Mouse (Mus musculus): Measurements from ENCODE around the gene Gsdma. TPM values are rescaled to one million over a fixed set of nuclear protein-coding genes. Genes with fewer than 3 reads are reported as not detected.
A peak's percentile ranks its signal among the peaks of the same experiment; 100 is the strongest.
"Not testable (repeated sequence)": the region's sequence is repeated elsewhere in the genome, so short reads cannot be mapped to it uniquely, and the experiment has no call there.

Gene Gsdma
- 0.12 TPM in 1 of 2 replicates, not detected in the other for polyA plus RNA-seq (2014; fragmentation: Nextera tagmentation; extraction: Ambion mirVana)

- Histone ChIP-seq H3K27ac (ENCODE audit: low read length) (no peak within 1 kb of the TSS), H3K4me1 (ENCODE audit: control insufficient read depth, insufficient read depth, low read length) (no peaks in the 10 kb centered on the region), H3K9ac (replicated peaks; ENCODE audit: low read depth, low read length) (no peak within 1 kb of the TSS), H3K4me3 (ENCODE audit: low read depth, low read length) (no peak within 1 kb of the TSS), H3K4me2 (replicated peaks; ENCODE audit: low read depth, low read length) (no peak within 1 kb of the TSS), H3K9me3 (ENCODE audit: control insufficient read depth, low read depth, low read length) (no peaks in the 10 kb centered on the region), H3K36me3 (ENCODE audit: control insufficient read depth, insufficient read depth, low read length) (no peaks in the 10 kb centered on the region), H3K27me3 (ENCODE audit: control insufficient read depth, insufficient read depth, low read length) (no peaks in the 10 kb centered on the region)
- WGBS = 25% methylated on average over 4 of the region's 4 CpGs
- 0 out of 2 replicates have a peak, but pooled peaks have one; percentile 49 for ATAC-seq (ENCODE audit: insufficient number of reproducible peaks, insufficient read depth, low FRiP score, low read depth)
Measured at GRCm38 (mm10) chr11:98664091-98664490, at the start of gene Gsdma. TSS of gene Gsdma (plus strand) at chr11:98664351.

- Histone ChIP-seq H3K9me3 (ENCODE audit: control insufficient read depth, low read depth, low read length) (no peaks in the 10 kb centered on the region), H3K4me1 (ENCODE audit: control insufficient read depth, insufficient read depth, low read length) (no peaks in the 10 kb centered on the region), H3K27ac (ENCODE audit: low read length) (no peak overlapping the region), H3K9ac (replicated peaks; ENCODE audit: low read depth, low read length) (no peak overlapping the region), H3K27me3 (ENCODE audit: control insufficient read depth, insufficient read depth, low read length) (no peaks in the 10 kb centered on the region), H3K4me2 (replicated peaks; ENCODE audit: low read depth, low read length) (no peak overlapping the region), H3K36me3 (ENCODE audit: control insufficient read depth, insufficient read depth, low read length) (no peaks in the 10 kb centered on the region), H3K4me3 (ENCODE audit: low read depth, low read length) (no peak overlapping the region)
- WGBS = 92% methylated on average over 13 of the region's 13 CpGs
- ATAC-seq (ENCODE audit: insufficient number of reproducible peaks, insufficient read depth, low FRiP score, low read depth) = no peak
Measured at GRCm38 (mm10) chr11:98620791-98621190, 43.4 kb upstream of the Gsdma start.

DNA sequence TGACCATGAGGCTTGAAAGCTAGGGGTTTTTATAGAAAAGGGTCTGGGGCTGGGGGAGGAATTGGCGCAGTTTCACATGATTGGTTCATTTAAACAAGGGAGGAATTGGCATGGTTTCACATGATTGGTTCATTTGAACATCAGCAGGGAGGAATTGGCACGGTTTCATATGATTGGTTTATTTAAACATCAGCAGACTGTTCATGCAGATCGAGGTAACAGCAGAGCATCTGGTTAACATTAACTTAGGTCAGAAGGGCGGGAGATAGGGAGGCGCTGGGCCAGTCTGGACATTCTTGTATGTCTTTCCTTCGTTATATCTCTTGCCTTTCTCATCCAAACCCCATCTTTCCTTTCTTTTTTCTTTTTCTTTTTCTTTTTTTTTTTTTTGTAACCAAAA is 40.2 kb upstream of the Gsdma start:
- H3K36me3 ChIP-seq (ENCODE audit: control insufficient read depth, insufficient read depth, low read length); H3K4me3 ChIP-seq (ENCODE audit: low read depth, low read length); H3K9me3 ChIP-seq (ENCODE audit: control insufficient read depth, low read depth, low read length); ATAC-seq (ENCODE audit: insufficient number of reproducible peaks, insufficient read depth, low FRiP score, low read depth); H3K4me2 ChIP-seq (replicated peaks; ENCODE audit: low read depth, low read length); H3K4me1 ChIP-seq (ENCODE audit: control insufficient read depth, insufficient read depth, low read length); H3K9ac ChIP-seq (replicated peaks; ENCODE audit: low read depth, low read length); H3K27ac ChIP-seq (ENCODE audit: low read length); H3K27me3 ChIP-seq (ENCODE audit: control insufficient read depth, insufficient read depth, low read length): not testable (repeated sequence)
- WGBS = 79% methylated on average over 6 of the region's 6 CpGs

DNA sequence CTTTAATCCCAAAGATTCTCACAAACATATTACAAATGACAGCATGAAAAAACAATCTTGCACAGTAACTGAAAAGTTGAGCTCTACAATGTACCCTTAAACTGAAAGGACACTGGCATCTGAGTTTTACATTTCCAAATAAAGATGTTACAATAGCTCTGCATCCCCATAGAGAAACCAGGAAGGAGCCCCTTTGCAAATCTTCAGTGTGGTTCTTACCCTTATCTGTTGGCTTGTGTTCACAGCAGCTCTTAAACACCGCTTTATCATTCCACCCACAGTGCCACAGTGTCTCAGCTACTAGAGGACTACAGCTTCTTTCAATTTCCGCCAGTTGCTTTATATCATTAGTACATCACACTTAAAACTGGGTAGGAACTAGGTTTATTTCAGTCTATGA is 39.8 kb upstream of the Gsdma start:
- not testable (repeated sequence) for H3K27ac ChIP-seq (ENCODE audit: low read length); H3K36me3 ChIP-seq (ENCODE audit: control insufficient read depth, insufficient read depth, low read length); ATAC-seq (ENCODE audit: insufficient number of reproducible peaks, insufficient read depth, low FRiP score, low read depth); H3K4me3 ChIP-seq (ENCODE audit: low read depth, low read length); H3K9me3 ChIP-seq (ENCODE audit: control insufficient read depth, low read depth, low read length); H3K4me2 ChIP-seq (replicated peaks; ENCODE audit: low read depth, low read length); H3K27me3 ChIP-seq (ENCODE audit: control insufficient read depth, insufficient read depth, low read length); H3K4me1 ChIP-seq (ENCODE audit: control insufficient read depth, insufficient read depth, low read length); H3K9ac ChIP-seq (replicated peaks; ENCODE audit: low read depth, low read length)
- 94% methylated on average over 2 of the region's 2 CpGs for WGBS

DNA sequence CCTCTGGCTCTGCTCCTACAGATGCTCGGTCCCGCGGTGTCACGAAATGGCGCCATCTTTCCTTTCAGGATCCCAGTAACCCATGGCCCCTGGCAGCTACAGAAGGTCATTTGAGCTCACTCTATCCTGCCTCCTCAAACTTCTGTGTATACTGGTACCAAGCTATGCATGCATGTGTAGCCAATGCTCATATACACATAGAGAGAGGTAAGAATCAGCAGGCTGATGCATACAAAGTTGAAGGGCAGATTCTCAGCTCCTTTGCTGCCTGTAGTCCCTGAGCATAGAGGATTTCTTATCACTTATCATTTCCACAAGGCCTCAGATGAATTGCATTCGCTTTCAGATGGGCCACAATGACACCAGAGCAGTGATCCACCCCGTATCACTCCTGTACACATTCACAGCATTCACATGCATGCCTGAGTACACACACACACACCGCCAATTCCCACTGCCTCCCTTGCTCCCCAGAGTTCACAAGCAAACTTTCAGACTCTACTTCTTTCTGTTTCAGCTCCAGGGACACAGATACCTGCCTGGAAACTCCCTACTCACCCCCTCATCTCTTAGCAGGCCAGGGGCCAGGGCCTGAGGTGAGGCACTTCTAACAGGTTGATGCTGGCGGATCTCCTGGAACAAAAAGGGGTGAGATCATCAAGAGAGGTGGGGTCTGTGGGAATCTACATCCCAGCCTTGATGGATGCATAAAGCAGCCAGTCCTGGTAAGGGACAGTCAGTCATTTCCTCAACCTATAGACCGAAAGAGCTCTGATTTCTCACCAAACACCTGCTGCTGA is 38.3 kb upstream of the Gsdma start, which contains the start of the genes Gm12355 and Gsdma3:
Gene Gm12355, minus strand, starts transcription at position 51 of the 800 bp plus-strand sequence.
Gene Gsdma3, plus strand, starts transcription at position 750 of the 800 bp plus-strand sequence.
- WGBS = 90% methylated on average over 10 of the region's 10 CpGs
- Histone ChIP-seq H3K4me2 (replicated peaks; ENCODE audit: low read depth, low read length) (no peak within 1 kb of the TSS), H3K9me3 (ENCODE audit: control insufficient read depth, low read depth, low read length) (no peaks in the 10 kb centered on the region), H3K4me3 (ENCODE audit: low read depth, low read length) (no peak within 1 kb of the TSS), H3K4me1 (ENCODE audit: control insufficient read depth, insufficient read depth, low read length) (no peaks in the 10 kb centered on the region), H3K27ac (ENCODE audit: low read length) (no peak within 1 kb of the TSS), H3K36me3 (ENCODE audit: control insufficient read depth, insufficient read depth, low read length) (no peaks in the 10 kb centered on the region), H3K9ac (replicated peaks; ENCODE audit: low read depth, low read length) (no peak within 1 kb of the TSS), H3K27me3 (ENCODE audit: control insufficient read depth, insufficient read depth, low read length) (no peaks in the 10 kb centered on the region)
- ATAC-seq (ENCODE audit: insufficient number of reproducible peaks, insufficient read depth, low FRiP score, low read depth) = no peak

GRCm38 (mm10) chr11:98628706-98629105 is 35.4 kb upstream of the Gsdma start:
- no peaks in the 10 kb centered on the region for H3K4me1 ChIP-seq (ENCODE audit: control insufficient read depth, insufficient read depth, low read length)
- H3K4me2 ChIP-seq (replicated peaks; ENCODE audit: low read depth, low read length) = no peak overlapping the region
- no peak overlapping the region for H3K4me3 ChIP-seq (ENCODE audit: low read depth, low read length)
- 93% methylated on average over 3 of the region's 3 CpGs for WGBS
- no peak for ATAC-seq (ENCODE audit: insufficient number of reproducible peaks, insufficient read depth, low FRiP score, low read depth)
- H3K9me3 ChIP-seq (ENCODE audit: control insufficient read depth, low read depth, low read length) = no peaks in the 10 kb centered on the region
- no peaks in the 10 kb centered on the region for H3K27me3 ChIP-seq (ENCODE audit: control insufficient read depth, insufficient read depth, low read length)
- no peak overlapping the region for H3K27ac ChIP-seq (ENCODE audit: low read length)
- no peaks in the 10 kb centered on the region for H3K36me3 ChIP-seq (ENCODE audit: control insufficient read depth, insufficient read depth, low read length)
- no peak overlapping the region for H3K9ac ChIP-seq (replicated peaks; ENCODE audit: low read depth, low read length)

DNA sequence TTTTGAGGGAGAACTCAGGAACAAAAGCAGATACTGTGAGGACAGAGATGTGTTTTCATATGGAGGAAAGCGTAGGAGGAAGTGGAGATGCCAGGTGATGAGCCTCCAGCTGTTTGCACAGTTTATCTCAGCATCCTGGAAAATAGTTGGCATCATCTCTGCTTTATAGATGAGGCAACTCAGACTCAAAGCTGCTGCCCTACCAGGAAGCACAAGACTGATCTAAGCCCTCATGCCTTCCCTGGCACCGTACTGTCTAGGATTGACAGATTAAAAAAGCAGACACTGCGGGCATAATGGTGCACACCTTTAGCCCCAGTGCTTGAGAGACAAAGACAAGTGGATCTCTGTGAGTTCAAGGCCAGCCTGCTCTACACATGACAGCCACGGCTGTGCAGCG is 33.5 kb upstream of the Gsdma start:
- H3K27ac ChIP-seq (ENCODE audit: low read length) = no peak overlapping the region
- no peaks in the 10 kb centered on the region for H3K27me3 ChIP-seq (ENCODE audit: control insufficient read depth, insufficient read depth, low read length)
- H3K4me3 ChIP-seq (ENCODE audit: low read depth, low read length) = no peak overlapping the region
- 84% methylated on average over 5 of the region's 5 CpGs for WGBS
- no peak overlapping the region for H3K9ac ChIP-seq (replicated peaks; ENCODE audit: low read depth, low read length)
- no peaks in the 10 kb centered on the region for H3K36me3 ChIP-seq (ENCODE audit: control insufficient read depth, insufficient read depth, low read length)
- no peaks in the 10 kb centered on the region for H3K9me3 ChIP-seq (ENCODE audit: control insufficient read depth, low read depth, low read length)
- no peak for ATAC-seq (ENCODE audit: insufficient number of reproducible peaks, insufficient read depth, low FRiP score, low read depth)
- no peaks in the 10 kb centered on the region for H3K4me1 ChIP-seq (ENCODE audit: control insufficient read depth, insufficient read depth, low read length)
- no peak overlapping the region for H3K4me2 ChIP-seq (replicated peaks; ENCODE audit: low read depth, low read length)

DNA sequence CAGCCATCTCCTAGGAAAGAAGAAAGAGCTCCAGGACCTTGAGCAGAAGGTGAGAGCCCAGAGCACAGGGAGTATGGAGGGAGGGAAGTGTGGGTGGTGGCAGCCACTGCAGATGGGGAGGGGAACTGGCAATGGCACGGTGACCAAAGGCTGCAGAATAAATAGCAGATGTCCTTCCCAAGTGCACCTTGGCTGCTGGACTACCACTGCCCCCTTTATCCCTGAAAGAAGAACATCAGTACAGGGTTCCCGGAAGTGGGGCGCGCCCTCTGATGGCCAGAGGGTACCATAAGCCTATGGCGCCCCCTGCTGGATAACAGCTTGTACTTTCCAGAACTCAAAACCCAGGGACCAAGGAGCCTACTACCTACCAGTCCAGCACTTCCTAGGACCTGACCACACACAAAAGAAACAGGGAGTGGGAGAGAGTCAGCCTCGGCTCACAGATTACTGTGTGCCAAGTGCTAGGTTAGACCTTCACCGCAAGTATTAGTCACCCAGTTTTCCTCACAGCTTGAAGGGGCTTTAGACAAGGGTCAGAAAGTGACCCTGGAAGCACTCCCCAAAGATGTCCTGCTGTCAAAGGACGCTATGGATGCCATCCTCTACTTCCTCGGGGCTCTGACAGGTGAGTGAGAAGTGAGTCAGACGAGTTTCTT is 28.7 kb upstream of the Gsdma start:
- not testable (repeated sequence) for H3K4me1 ChIP-seq (ENCODE audit: control insufficient read depth, insufficient read depth, low read length); H3K9ac ChIP-seq (replicated peaks; ENCODE audit: low read depth, low read length); H3K27ac ChIP-seq (ENCODE audit: low read length); H3K4me2 ChIP-seq (replicated peaks; ENCODE audit: low read depth, low read length); H3K36me3 ChIP-seq (ENCODE audit: control insufficient read depth, insufficient read depth, low read length); ATAC-seq (ENCODE audit: insufficient number of reproducible peaks, insufficient read depth, low FRiP score, low read depth); H3K9me3 ChIP-seq (ENCODE audit: control insufficient read depth, low read depth, low read length); H3K27me3 ChIP-seq (ENCODE audit: control insufficient read depth, insufficient read depth, low read length); H3K4me3 ChIP-seq (ENCODE audit: low read depth, low read length)
- 34% methylated on average over 10 of the region's 10 CpGs for WGBS

Data from stomach, embryonic 14.5 days (tissue).